Mouse (Mus musculus): ENCODE measurements around the gene Sun1. TPM values are rescaled to one million over a fixed set of nuclear protein-coding genes. Genes with fewer than 3 reads are reported as not detected.

Sun1 gene
- polyA plus RNA-seq, 1 experiment from 2014 or later = 35.1 TPM

DNA sequence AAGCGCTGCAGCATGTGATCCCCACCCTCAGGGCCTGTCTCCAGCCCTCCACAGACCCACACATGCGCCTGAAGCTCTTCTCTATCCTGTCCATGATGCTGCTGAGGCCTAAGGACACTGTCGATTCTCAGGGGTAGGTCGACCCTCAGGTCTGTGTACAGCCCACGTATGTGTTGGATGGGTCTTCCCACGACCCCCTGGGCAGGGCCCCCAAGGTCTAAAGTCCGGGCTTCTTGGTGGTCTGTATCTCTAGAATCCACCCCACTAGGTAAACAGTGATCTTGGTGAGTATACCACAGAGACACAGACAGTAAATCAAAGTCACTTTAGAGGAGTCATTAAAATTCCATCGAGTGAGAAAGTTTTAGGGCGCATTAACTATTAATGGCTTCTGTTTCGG lies 26.3 kb upstream of the Sun1 start:
- Histone ChIP-seq H3K9ac (replicated peaks; ENCODE audit: low read depth) (no peak overlapping the region), H3K4me1 (ENCODE audit: insufficient read depth, low read depth, low read length) (no peaks in the 10 kb centered on the region), H3K4me2 (replicated peaks; ENCODE audit: low read depth, low read length) (no peak overlapping the region), H3K36me3 (ENCODE audit: insufficient read depth, low read length) (peaks cover 4% of the 10 kb centered on the region), H3K9me3 (ENCODE audit: low read length) (no peaks in the 10 kb centered on the region), H3K27ac (ENCODE audit: low read length) (0 out of 2 replicates have a peak overlapping the region, but pooled peaks have one; percentile 32), H3K27me3 (replicated peaks; ENCODE audit: insufficient read depth, low read length) (no peaks in the 10 kb centered on the region), H3K4me3 (ENCODE audit: low read depth, low read length) (no peak overlapping the region)
- WGBS = 54% methylated on average over 10 of the region's 10 CpGs
- DNase-seq (ENCODE audit: low spot score) = no peak
- ATAC-seq = no peak
- no peak for TF ChIP-seq EP300 (IDR thresholded peaks at IDR 0.05)
- TF ChIP-seq CTCF (IDR thresholded peaks at IDR 0.05) = no peak

DNA sequence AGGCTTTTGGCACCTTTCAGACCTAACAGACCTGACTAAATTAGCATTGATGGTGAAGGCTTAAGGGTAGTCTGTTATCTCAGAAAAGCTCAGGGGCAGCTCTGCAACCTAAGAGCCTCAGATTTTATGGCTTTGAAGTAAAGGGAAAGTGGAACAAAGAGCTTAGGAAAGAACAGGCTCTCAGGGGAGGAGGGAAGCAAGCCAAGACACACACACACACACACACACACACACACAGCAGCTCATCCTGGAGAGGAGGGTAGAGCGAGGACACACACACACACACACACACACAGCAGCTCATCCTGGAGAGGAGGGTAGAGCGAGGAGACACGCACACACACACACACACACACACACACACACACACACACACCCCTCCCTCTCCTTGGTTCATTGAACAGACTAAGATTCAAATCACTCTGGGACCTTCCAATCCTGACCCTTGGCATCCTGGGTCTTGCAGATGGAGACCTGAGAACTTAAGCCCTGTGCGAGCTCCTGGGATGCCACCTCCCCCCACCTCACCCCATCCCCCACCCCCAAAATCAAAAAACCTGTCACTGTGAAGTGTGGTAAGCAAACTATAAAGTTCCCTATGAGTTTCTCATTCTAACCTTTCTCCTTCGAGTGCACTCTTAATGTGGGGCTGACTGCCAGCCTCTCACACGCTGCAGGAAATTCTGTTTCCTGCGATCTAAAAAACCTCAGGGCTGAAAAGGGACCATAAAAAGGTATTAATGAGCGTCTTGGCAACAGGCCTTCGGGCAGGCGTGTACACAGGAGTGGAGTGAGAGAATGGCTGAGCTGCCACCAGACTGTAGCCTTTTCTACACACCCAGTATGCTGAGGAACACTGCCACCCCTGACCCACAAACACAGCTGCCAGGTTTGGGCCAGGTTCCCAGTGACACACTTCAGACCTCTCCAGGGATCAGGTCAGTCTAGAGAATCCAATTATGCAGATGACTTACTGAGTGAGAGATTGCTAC lies 25.6 kb upstream of the Sun1 start:
- H3K27me3 ChIP-seq (replicated peaks; ENCODE audit: insufficient read depth, low read length) = no peaks in the 10 kb centered on the region
- H3K9me3 ChIP-seq (ENCODE audit: low read length) = no peaks in the 10 kb centered on the region
- H3K4me3 ChIP-seq (ENCODE audit: low read depth, low read length) = no peak overlapping the region
- WGBS = 30% methylated on average over 9 of the region's 10 CpGs
- no peak overlapping the region for H3K4me2 ChIP-seq (replicated peaks; ENCODE audit: low read depth, low read length)
- peak; percentile 67 for ATAC-seq
- H3K27ac ChIP-seq (ENCODE audit: low read length) = 0 out of 2 replicates have a peak overlapping the region, but pooled peaks have one; percentile 20
- DNase-seq (ENCODE audit: low spot score) = peak; percentile 59
- H3K4me1 ChIP-seq (ENCODE audit: insufficient read depth, low read depth, low read length) = no peaks in the 10 kb centered on the region
- no peak for TF ChIP-seq CTCF (IDR thresholded peaks at IDR 0.05)
- no peak overlapping the region for H3K9ac ChIP-seq (replicated peaks; ENCODE audit: low read depth)
- H3K36me3 ChIP-seq (ENCODE audit: insufficient read depth, low read length) = peaks cover 4% of the 10 kb centered on the region

DNA sequence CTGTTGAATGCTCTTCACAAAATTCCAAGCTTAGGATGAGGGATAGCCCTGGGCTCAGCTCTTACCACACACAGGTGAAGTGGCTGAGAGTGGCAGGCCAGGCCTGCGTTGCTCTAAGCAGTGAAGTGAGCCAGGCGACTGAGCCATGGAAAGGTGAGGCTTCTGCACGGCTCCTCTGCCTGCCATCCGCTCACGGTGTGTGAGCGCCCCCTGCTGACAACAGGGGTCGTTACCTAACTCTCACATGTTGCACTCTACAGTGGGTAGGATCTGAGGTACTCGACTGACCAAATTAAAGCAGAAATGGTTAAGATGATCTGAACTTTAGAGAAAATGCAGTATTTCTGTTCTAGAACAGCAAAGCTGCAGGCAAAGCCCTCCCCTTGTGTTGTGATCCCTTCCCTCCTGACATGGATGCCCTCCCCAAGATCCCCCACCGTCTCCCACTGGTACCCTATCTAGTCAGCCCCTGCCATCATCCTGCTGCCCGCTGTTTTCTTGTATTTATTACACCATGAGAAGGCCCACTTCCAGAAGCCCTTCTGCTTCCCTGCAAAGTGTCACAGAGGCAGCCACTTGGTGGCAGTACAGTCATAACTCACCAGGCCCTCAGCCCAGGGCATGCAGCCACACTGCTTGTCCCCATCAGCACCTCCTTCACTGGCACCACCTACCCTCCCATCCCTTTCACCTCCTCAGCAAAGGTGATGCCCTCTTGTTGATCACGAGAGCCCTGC lies 21.4 kb upstream of the Sun1 start:
- Histone ChIP-seq H3K4me1 (ENCODE audit: insufficient read depth, low read depth, low read length) (no peaks in the 10 kb centered on the region), H3K9me3 (ENCODE audit: low read length) (no peaks in the 10 kb centered on the region), H3K27me3 (replicated peaks; ENCODE audit: insufficient read depth, low read length) (no peaks in the 10 kb centered on the region), H3K4me2 (replicated peaks; ENCODE audit: low read depth, low read length) (no peak overlapping the region), H3K9ac (replicated peaks; ENCODE audit: low read depth) (no peak overlapping the region), H3K36me3 (ENCODE audit: insufficient read depth, low read length) (peaks cover 14% of the 10 kb centered on the region), H3K27ac (ENCODE audit: low read length) (no peak overlapping the region), H3K4me3 (ENCODE audit: low read depth, low read length) (no peak overlapping the region)
- TF ChIP-seq CTCF (IDR thresholded peaks at IDR 0.05) (peak; percentile 99), EP300 (IDR thresholded peaks at IDR 0.05) (no peak)
- peak; percentile 85 for DNase-seq (ENCODE audit: low spot score)
- peak; percentile 77 for ATAC-seq
- 29% methylated on average over 11 of the region's 11 CpGs for WGBS

DNA sequence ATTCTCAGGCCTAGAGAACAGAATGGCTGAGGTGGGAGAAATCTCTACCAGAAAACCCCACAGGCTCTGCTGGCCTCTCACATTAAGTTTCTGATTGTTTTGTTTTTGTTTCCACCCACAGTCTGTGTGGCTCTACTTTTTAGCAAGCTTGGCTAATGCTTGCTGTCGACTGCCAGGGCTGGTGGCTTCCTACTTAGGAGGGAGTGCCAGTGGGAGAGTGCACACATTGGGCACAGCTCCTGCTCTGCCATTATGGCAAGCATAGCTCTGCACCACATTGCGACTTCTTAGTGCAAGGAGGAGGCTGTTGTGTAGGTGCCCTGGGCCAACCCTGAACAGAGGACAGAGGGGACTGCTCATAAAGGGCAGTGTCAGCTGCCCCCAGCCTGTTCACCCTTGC lies 17.3 kb upstream of the Sun1 start:
- H3K9ac ChIP-seq (replicated peaks; ENCODE audit: low read depth) = no peak overlapping the region
- no peak overlapping the region for H3K27ac ChIP-seq (ENCODE audit: low read length)
- no peak overlapping the region for H3K4me2 ChIP-seq (replicated peaks; ENCODE audit: low read depth, low read length)
- H3K27me3 ChIP-seq (replicated peaks; ENCODE audit: insufficient read depth, low read length) = no peaks in the 10 kb centered on the region
- no peaks in the 10 kb centered on the region for H3K4me1 ChIP-seq (ENCODE audit: insufficient read depth, low read depth, low read length)
- H3K4me3 ChIP-seq (ENCODE audit: low read depth, low read length) = no peak overlapping the region
- WGBS = 87% methylated on average over 2 of the region's 2 CpGs
- no peaks in the 10 kb centered on the region for H3K9me3 ChIP-seq (ENCODE audit: low read length)
- TF ChIP-seq CTCF (IDR thresholded peaks at IDR 0.05) (no peak), EP300 (IDR thresholded peaks at IDR 0.05) (no peak)
- peaks cover 21% of the 10 kb centered on the region for H3K36me3 ChIP-seq (ENCODE audit: insufficient read depth, low read length)
- no peak for DNase-seq (ENCODE audit: low spot score)
- no peak for ATAC-seq

DNA sequence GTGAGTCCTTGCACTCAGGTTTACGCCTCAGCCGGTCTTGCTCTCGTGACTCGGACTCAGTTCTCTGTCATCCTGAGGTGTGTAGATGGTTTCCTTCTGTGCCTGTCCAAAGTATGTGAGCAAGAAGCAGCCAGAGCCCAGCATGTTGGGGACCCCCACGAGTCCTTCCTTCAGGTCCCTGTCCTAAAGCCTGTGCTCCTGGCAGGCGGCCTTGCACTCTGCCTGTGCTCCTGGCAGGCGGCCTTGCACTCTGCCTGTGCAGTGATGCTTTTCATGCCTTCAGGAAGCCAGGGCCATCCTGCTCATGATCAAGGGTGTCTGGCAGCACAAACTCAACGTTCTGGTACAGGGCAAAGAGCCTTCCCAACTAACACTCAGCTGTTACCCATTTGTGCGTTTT lies 16.8 kb upstream of the Sun1 start:
- Histone ChIP-seq H3K27ac (ENCODE audit: low read length) (no peak overlapping the region), H3K9ac (replicated peaks; ENCODE audit: low read depth) (no peak overlapping the region), H3K4me2 (replicated peaks; ENCODE audit: low read depth, low read length) (no peak overlapping the region), H3K4me1 (ENCODE audit: insufficient read depth, low read depth, low read length) (no peaks in the 10 kb centered on the region), H3K36me3 (ENCODE audit: insufficient read depth, low read length) (peaks cover 21% of the 10 kb centered on the region), H3K9me3 (ENCODE audit: low read length) (no peaks in the 10 kb centered on the region), H3K27me3 (replicated peaks; ENCODE audit: insufficient read depth, low read length) (no peaks in the 10 kb centered on the region), H3K4me3 (ENCODE audit: low read depth, low read length) (no peak overlapping the region)
- 87% methylated on average over 9 of the region's 9 CpGs for WGBS
- ATAC-seq = no peak
- no peak for DNase-seq (ENCODE audit: low spot score)
- no peak for TF ChIP-seq EP300 (IDR thresholded peaks at IDR 0.05)
- no peak for TF ChIP-seq CTCF (IDR thresholded peaks at IDR 0.05)

DNA sequence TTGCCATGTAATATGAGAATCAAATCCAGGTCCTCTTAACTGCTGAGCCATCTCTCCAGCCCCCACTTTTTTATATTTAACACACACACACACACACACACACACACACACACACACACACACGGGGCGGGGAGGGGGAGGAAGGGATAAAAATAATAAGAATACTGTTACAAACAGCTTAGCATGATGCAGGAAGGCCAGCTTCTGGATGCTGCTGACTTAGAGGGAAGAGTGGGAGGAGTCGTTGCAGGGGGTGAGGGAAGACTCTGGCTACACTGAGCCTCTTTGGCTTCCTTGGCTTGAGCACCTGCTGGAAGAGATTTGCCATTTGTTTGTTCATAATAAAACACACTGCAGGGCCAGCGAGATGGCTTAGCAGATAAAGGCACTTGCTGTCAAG lies 15.5 kb upstream of the Sun1 start:
- H3K4me1 ChIP-seq (ENCODE audit: insufficient read depth, low read depth, low read length) = no peaks in the 10 kb centered on the region
- H3K27ac ChIP-seq (ENCODE audit: low read length) = no peak overlapping the region
- no peak for TF ChIP-seq CTCF (IDR thresholded peaks at IDR 0.05)
- TF ChIP-seq EP300 (IDR thresholded peaks at IDR 0.05) = no peak
- H3K9ac ChIP-seq (replicated peaks; ENCODE audit: low read depth) = no peak overlapping the region
- no peak overlapping the region for H3K4me3 ChIP-seq (ENCODE audit: low read depth, low read length)
- WGBS = 81% methylated on average over 4 of the region's 4 CpGs
- H3K36me3 ChIP-seq (ENCODE audit: insufficient read depth, low read length) = peaks cover 21% of the 10 kb centered on the region
- no peak for DNase-seq (ENCODE audit: low spot score)
- H3K27me3 ChIP-seq (replicated peaks; ENCODE audit: insufficient read depth, low read length) = no peaks in the 10 kb centered on the region
- H3K4me2 ChIP-seq (replicated peaks; ENCODE audit: low read depth, low read length) = no peak overlapping the region
- H3K9me3 ChIP-seq (ENCODE audit: low read length) = no peaks in the 10 kb centered on the region
- ATAC-seq = no peak
